29 mouse cellular contexts compared by ENCODE assay signal in genomic region chr17:84018817-84019216, GRCm38 (mm10).
"Had no signal": no experiment of that assay in that cellular context is flagged by ENCODE, and none has a peak within 500 bp of the region (broad histone marks: within the 10 kb centered on the region; RNA-seq: fewer than 3 reads in every experiment).

No protein-coding gene starts in this region.

- H3K4me3 ChIP-seq: heart, adult 2 months; heart, embryonic 13.5 days; heart, embryonic 15.5 days; hindbrain, embryonic 13.5 days; hindbrain, embryonic 15.5 days; intestine, embryonic 15.5 days; layer of hippocampus, adult 2 months; left cerebral cortex, adult 2 months; limb, embryonic 10.5 days; limb, embryonic 12.5 days had no signal

- H3K4me2 ChIP-seq: heart, embryonic 11.5 days; heart, embryonic 13.5 days; heart, embryonic 15.5 days; hindbrain, embryonic 13.5 days; hindbrain, embryonic 15.5 days; intestine, embryonic 15.5 days; limb, embryonic 12.5 days; liver, embryonic 11.5 days had no signal

- ATAC-seq: hindbrain, postnatal 0 days; inflammation-experienced regulatory T-cells, adult 6 months; intestine, embryonic 15.5 days; intestine, postnatal 0 days had no signal

- DNase-seq: gastrocnemius, postnatal 14 days; gastrocnemius, postnatal 36 days; heart, adult 11 months; heart, adult 2 months; heart, postnatal 14 days; heart, postnatal 36 days; kidney, adult 18-20 months; kidney, adult 8-10 months; kidney, postnatal 10 days; kidney, postnatal 25 days; kidney, postnatal 4 days; layer of hippocampus, adult 9-11 months; layer of hippocampus, postnatal 36 days; liver had no signal

- H3K27ac ChIP-seq: heart, adult 2 months; heart, embryonic 13.5 days; heart, embryonic 15.5 days; hindbrain, embryonic 13.5 days; hindbrain, embryonic 15.5 days; hindbrain, postnatal 0 days; intestine, embryonic 15.5 days; layer of hippocampus, adult 2 months; left cerebral cortex, adult 2 months; limb, embryonic 10.5 days; limb, embryonic 12.5 days; liver, embryonic 14.5 days had no signal

- H3K9me3 ChIP-seq: heart, embryonic 13.5 days; heart, embryonic 15.5 days; hindbrain, embryonic 15.5 days; intestine, embryonic 15.5 days; limb, embryonic 10.5 days had no signal

- H3K9ac ChIP-seq: heart, embryonic 13.5 days; heart, embryonic 15.5 days; hindbrain, embryonic 13.5 days; hindbrain, embryonic 15.5 days; intestine, embryonic 15.5 days; limb, embryonic 12.5 days; liver, embryonic 14.5 days had no signal

- H3K36me3 ChIP-seq: heart, embryonic 13.5 days; heart, embryonic 15.5 days; hindbrain, embryonic 13.5 days; hindbrain, embryonic 15.5 days; intestine, embryonic 15.5 days; limb, embryonic 10.5 days; limb, embryonic 12.5 days had no signal

- H3K27me3 ChIP-seq: heart, embryonic 13.5 days; heart, embryonic 15.5 days; hindbrain, embryonic 13.5 days; hindbrain, embryonic 15.5 days; intestine, embryonic 15.5 days; limb, embryonic 12.5 days had no signal

- H3K4me1 ChIP-seq: hindbrain, embryonic 13.5 days; hindbrain, embryonic 15.5 days; limb, embryonic 12.5 days had no signal
